Mouse (Mus musculus): ENCODE results near the gene Rep15. TPM values are rescaled to one million over a fixed set of nuclear protein-coding genes. Genes with fewer than 3 reads are reported as not detected.

Rep15 gene
- polyA plus RNA-seq (2015; fragmentation: Nextera tagmentation; extraction: Ambion mirVana), result 0.36 and 0.38 TPM in 2 replicates

GRCm38 (mm10) chr6:147032303-147032925 is at the start of gene Rep15:
Gene Rep15, plus strand, starts transcription at chr6:147032584.

GRCm38 (mm10) chr6:147042291-147043290 is 10.2 kb downstream of the Rep15 start, which contains the start of gene Mrps35:
Gene Mrps35, plus strand, starts transcription at chr6:147042764.

Other genes with a start within 250 kb of the Rep15 start
- 2.0 and 2.1 TPM in 2 replicates for gene Arntl2, start 236.5 kb upstream of the Rep15 start, polyA plus RNA-seq (2015; fragmentation: Nextera tagmentation; extraction: Ambion mirVana)
- gene Smco2, start 182.5 kb upstream of the Rep15 start, polyA plus RNA-seq (2015; fragmentation: Nextera tagmentation; extraction: Ambion mirVana), result not detected in 2 replicates
- 22.7 and 24.3 TPM in 2 replicates for gene Ppfibp1, start 144.1 kb upstream of the Rep15 start, polyA plus RNA-seq (2015; fragmentation: Nextera tagmentation; extraction: Ambion mirVana)
- not detected in 2 replicates for gene 1700034J05Rik, start 78.2 kb upstream of the Rep15 start, polyA plus RNA-seq (2015; fragmentation: Nextera tagmentation; extraction: Ambion mirVana)
- 132 and 148 TPM in 2 replicates for gene Mrps35, start 10.2 kb downstream of the Rep15 start, polyA plus RNA-seq (2015; fragmentation: Nextera tagmentation; extraction: Ambion mirVana)
- gene Mansc4, start 54.4 kb downstream of the Rep15 start, polyA plus RNA-seq (2015; fragmentation: Nextera tagmentation; extraction: Ambion mirVana), result 0.19 and 0.38 TPM in 2 replicates
- 2.5 and 2.8 TPM in 2 replicates for gene Klhl42, start 58.8 kb downstream of the Rep15 start, polyA plus RNA-seq (2015; fragmentation: Nextera tagmentation; extraction: Ambion mirVana)
- 0.76 and 1.0 TPM in 2 replicates for gene Pthlh, start 231.6 kb downstream of the Rep15 start, polyA plus RNA-seq (2015; fragmentation: Nextera tagmentation; extraction: Ambion mirVana)